Mouse (Mus musculus): ENCODE data around the gene Irak4. TPM values are rescaled to one million over a fixed set of nuclear protein-coding genes. Genes with fewer than 3 reads are reported as not detected.

The Irak4 gene
- polyA plus RNA-seq, 1 experiment from 2014 or later, result 4.5 TPM

GRCm38 (mm10) chr15:94593586-94593985, 50.1 kb downstream of the Irak4 start:
- Histone ChIP-seq H3K27me3 (ENCODE audit: control insufficient read depth, insufficient read depth, low read depth, low read length) (no peaks in the 10 kb centered on the region), H3K36me3 (ENCODE audit: control insufficient read depth, insufficient read depth) (no peaks in the 10 kb centered on the region), H3K4me1 (ENCODE audit: control insufficient read depth, low read depth, low read length) (peaks cover 6% of the 10 kb centered on the region), H3K4me3 (ENCODE audit: low read depth, low read length) (no peak overlapping the region), H3K4me2 (ENCODE audit: low read depth, low read length) (no peak overlapping the region), H3K9me3 (replicated peaks; ENCODE audit: control insufficient read depth, low read length) (no peaks in the 10 kb centered on the region), H3K27ac (ENCODE audit: low read length) (no peak overlapping the region), H3K9ac (ENCODE audit: low read depth, low read length) (no peak overlapping the region)
- WGBS (ENCODE audit: insufficient replicate concordance), result 45% methylated on average over 1 of the region's 1 CpGs
- ATAC-seq (ENCODE audit: low read depth), result no peak

GRCm38 (mm10) chr15:94600145-94600707, 56.8 kb downstream of the Irak4 start:
- no peaks in the 10 kb centered on the region for H3K27me3 ChIP-seq (ENCODE audit: control insufficient read depth, insufficient read depth, low read depth, low read length)
- no peaks in the 10 kb centered on the region for H3K36me3 ChIP-seq (ENCODE audit: control insufficient read depth, insufficient read depth)
- no peak overlapping the region for H3K27ac ChIP-seq (ENCODE audit: low read length)
- WGBS (ENCODE audit: insufficient replicate concordance), result 68% methylated on average over 11 of the region's 11 CpGs
- H3K4me2 ChIP-seq (ENCODE audit: low read depth, low read length), result no peak overlapping the region
- H3K9ac ChIP-seq (ENCODE audit: low read depth, low read length), result no peak overlapping the region
- H3K9me3 ChIP-seq (replicated peaks; ENCODE audit: control insufficient read depth, low read length), result no peaks in the 10 kb centered on the region
- H3K4me3 ChIP-seq (ENCODE audit: low read depth, low read length), result no peak overlapping the region
- H3K4me1 ChIP-seq (ENCODE audit: control insufficient read depth, low read depth, low read length), result no peaks in the 10 kb centered on the region
- no peak for ATAC-seq (ENCODE audit: low read depth)

GRCm38 (mm10) chr15:94601339-94601738, 57.9 kb downstream of the Irak4 start:
- Histone ChIP-seq H3K4me3 (ENCODE audit: low read depth, low read length) (no peak overlapping the region), H3K4me2 (ENCODE audit: low read depth, low read length) (no peak overlapping the region), H3K27ac (ENCODE audit: low read length) (no peak overlapping the region), H3K4me1 (ENCODE audit: control insufficient read depth, low read depth, low read length) (no peaks in the 10 kb centered on the region), H3K27me3 (ENCODE audit: control insufficient read depth, insufficient read depth, low read depth, low read length) (no peaks in the 10 kb centered on the region), H3K36me3 (ENCODE audit: control insufficient read depth, insufficient read depth) (no peaks in the 10 kb centered on the region), H3K9me3 (replicated peaks; ENCODE audit: control insufficient read depth, low read length) (no peaks in the 10 kb centered on the region), H3K9ac (ENCODE audit: low read depth, low read length) (no peak overlapping the region)
- 22% methylated on average over 3 of the region's 3 CpGs for WGBS (ENCODE audit: insufficient replicate concordance)
- ATAC-seq (ENCODE audit: low read depth), result peak; percentile 55; the same call in 1 of the 2 replicates

- H3K27ac ChIP-seq (ENCODE audit: low read length), result no peak overlapping the region
- H3K4me1 ChIP-seq (ENCODE audit: control insufficient read depth, low read depth, low read length), result no peaks in the 10 kb centered on the region
- H3K4me3 ChIP-seq (ENCODE audit: low read depth, low read length), result no peak overlapping the region
- no peaks in the 10 kb centered on the region for H3K27me3 ChIP-seq (ENCODE audit: control insufficient read depth, insufficient read depth, low read depth, low read length)
- H3K9me3 ChIP-seq (replicated peaks; ENCODE audit: control insufficient read depth, low read length), result no peaks in the 10 kb centered on the region
- ATAC-seq (ENCODE audit: low read depth), result no peak
- no peak overlapping the region for H3K9ac ChIP-seq (ENCODE audit: low read depth, low read length)
- no peaks in the 10 kb centered on the region for H3K36me3 ChIP-seq (ENCODE audit: control insufficient read depth, insufficient read depth)
- WGBS (ENCODE audit: insufficient replicate concordance), result 36% methylated on average over 3 of the region's 3 CpGs
- no peak overlapping the region for H3K4me2 ChIP-seq (ENCODE audit: low read depth, low read length)
These were observed 59.0 kb downstream of the Irak4 start for GRCm38 (mm10) chr15:94602441-94602840.

GRCm38 (mm10) chr15:94607768-94608167, 64.3 kb downstream of the Irak4 start:
- ATAC-seq (ENCODE audit: low read depth), result no peak
- 70% methylated on average over 8 of the region's 8 CpGs for WGBS (ENCODE audit: insufficient replicate concordance)
- H3K9ac ChIP-seq (ENCODE audit: low read depth, low read length), result no peak overlapping the region

GRCm38 (mm10) chr15:94616036-94616435, 72.6 kb downstream of the Irak4 start:
- no peak overlapping the region for H3K4me3 ChIP-seq (ENCODE audit: low read depth, low read length)
- H3K4me2 ChIP-seq (ENCODE audit: low read depth, low read length), result no peak overlapping the region
- no peaks in the 10 kb centered on the region for H3K27me3 ChIP-seq (ENCODE audit: control insufficient read depth, insufficient read depth, low read depth, low read length)
- no peak for ATAC-seq (ENCODE audit: low read depth)
- no peaks in the 10 kb centered on the region for H3K9me3 ChIP-seq (replicated peaks; ENCODE audit: control insufficient read depth, low read length)
- no peaks in the 10 kb centered on the region for H3K4me1 ChIP-seq (ENCODE audit: control insufficient read depth, low read depth, low read length)
- H3K27ac ChIP-seq (ENCODE audit: low read length), result no peak overlapping the region
- no peak overlapping the region for H3K9ac ChIP-seq (ENCODE audit: low read depth, low read length)
- H3K36me3 ChIP-seq (ENCODE audit: control insufficient read depth, insufficient read depth), result no peaks in the 10 kb centered on the region
- WGBS (ENCODE audit: insufficient replicate concordance), result 71% methylated on average over 11 of the region's 11 CpGs

More at GRCm38 (mm10) chr15:94607768-94608167, 64.3 kb downstream of the Irak4 start:
- Histone ChIP-seq H3K4me3 (ENCODE audit: low read depth, low read length) (no peak overlapping the region), H3K4me2 (ENCODE audit: low read depth, low read length) (no peak overlapping the region), H3K36me3 (ENCODE audit: control insufficient read depth, insufficient read depth) (no peaks in the 10 kb centered on the region), H3K4me1 (ENCODE audit: control insufficient read depth, low read depth, low read length) (no peaks in the 10 kb centered on the region), H3K27ac (ENCODE audit: low read length) (no peak overlapping the region), H3K27me3 (ENCODE audit: control insufficient read depth, insufficient read depth, low read depth, low read length) (no peaks in the 10 kb centered on the region), H3K9me3 (replicated peaks; ENCODE audit: control insufficient read depth, low read length) (no peaks in the 10 kb centered on the region)

GRCm38 (mm10) chr15:94620909-94621308, 77.5 kb downstream of the Irak4 start:
- no peak for ATAC-seq (ENCODE audit: low read depth)

GRCm38 (mm10) chr15:94628463-94628829, 85.0 kb downstream of the Irak4 start:
- Histone ChIP-seq H3K36me3 (ENCODE audit: control insufficient read depth, insufficient read depth) (no peaks in the 10 kb centered on the region), H3K4me2 (ENCODE audit: low read depth, low read length) (peak overlapping the region; percentile 65; the same call in 1 of the 2 replicates), H3K9ac (ENCODE audit: low read depth, low read length) (no peak overlapping the region), H3K4me3 (ENCODE audit: low read depth, low read length) (peak overlapping the region; percentile 53; the same call in 1 of the 2 replicates), H3K9me3 (replicated peaks; ENCODE audit: control insufficient read depth, low read length) (no peaks in the 10 kb centered on the region), H3K27ac (ENCODE audit: low read length) (no peak overlapping the region), H3K4me1 (ENCODE audit: control insufficient read depth, low read depth, low read length) (no peaks in the 10 kb centered on the region), H3K27me3 (ENCODE audit: control insufficient read depth, insufficient read depth, low read depth, low read length) (peaks cover 20% of the 10 kb centered on the region)
- WGBS (ENCODE audit: insufficient replicate concordance), result 45% methylated on average over 2 of the region's 2 CpGs
- no peak for ATAC-seq (ENCODE audit: low read depth)

More at GRCm38 (mm10) chr15:94620909-94621308, 77.5 kb downstream of the Irak4 start:
- Histone ChIP-seq H3K27me3 (ENCODE audit: control insufficient read depth, insufficient read depth, low read depth, low read length) (no peaks in the 10 kb centered on the region), H3K9ac (ENCODE audit: low read depth, low read length) (no peak overlapping the region), H3K36me3 (ENCODE audit: control insufficient read depth, insufficient read depth) (no peaks in the 10 kb centered on the region), H3K9me3 (replicated peaks; ENCODE audit: control insufficient read depth, low read length) (no peaks in the 10 kb centered on the region), H3K4me3 (ENCODE audit: low read depth, low read length) (no peak overlapping the region), H3K4me2 (ENCODE audit: low read depth, low read length) (no peak overlapping the region), H3K27ac (ENCODE audit: low read length) (no peak overlapping the region), H3K4me1 (ENCODE audit: control insufficient read depth, low read depth, low read length) (no peaks in the 10 kb centered on the region)

GRCm38 (mm10) chr15:94628830-94629601, 85.6 kb downstream of the Irak4 start, which contains the start of gene Tmem117:
Tmem117 (plus strand) TSS chr15:94629232.
- 1% methylated on average over 93 of the region's 96 CpGs for WGBS (ENCODE audit: insufficient replicate concordance)
- no peak within 1 kb of the TSS for H3K9ac ChIP-seq (ENCODE audit: low read depth, low read length)
- H3K36me3 ChIP-seq (ENCODE audit: control insufficient read depth, insufficient read depth), result no peaks in the 10 kb centered on the region
- H3K27ac ChIP-seq (ENCODE audit: low read length), result no peak within 1 kb of the TSS
- 0 out of 2 replicates have a peak, but pooled peaks have one; percentile 5 for ATAC-seq (ENCODE audit: low read depth)
- H3K4me2 ChIP-seq (ENCODE audit: low read depth, low read length), result peak within 1 kb of the TSS; percentile 65
- no peaks in the 10 kb centered on the region for H3K9me3 ChIP-seq (replicated peaks; ENCODE audit: control insufficient read depth, low read length)
- no peaks in the 10 kb centered on the region for H3K4me1 ChIP-seq (ENCODE audit: control insufficient read depth, low read depth, low read length)
- peak within 1 kb of the TSS; percentile 53 for H3K4me3 ChIP-seq (ENCODE audit: low read depth, low read length)
- peaks cover 20% of the 10 kb centered on the region for H3K27me3 ChIP-seq (ENCODE audit: control insufficient read depth, insufficient read depth, low read depth, low read length)
